Mouse (Mus musculus): ENCODE results near the gene Telo2.

The Telo2 gene

DNA sequence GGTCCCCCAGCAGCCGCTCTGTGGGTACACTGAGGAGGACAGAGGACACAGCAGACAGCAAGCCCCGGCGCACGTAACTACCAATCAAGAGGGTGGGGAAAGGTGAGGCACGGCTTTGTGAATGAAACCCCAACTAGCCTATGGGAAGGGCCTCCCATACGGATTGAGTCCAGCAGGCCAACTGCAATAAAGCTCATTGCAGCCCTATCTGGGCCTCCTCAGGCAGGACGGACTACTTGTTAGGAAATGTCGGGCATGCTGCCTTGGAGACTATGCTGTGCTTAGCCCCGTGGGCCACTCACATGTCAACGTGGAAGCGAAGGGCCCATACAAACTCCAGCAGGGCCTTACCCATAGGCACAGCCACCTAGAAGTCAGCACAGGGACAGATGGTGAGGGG is 14.4 kb downstream of the Telo2 start:
- no peak for DNase-seq (ENCODE audit: low spot score)

DNA sequence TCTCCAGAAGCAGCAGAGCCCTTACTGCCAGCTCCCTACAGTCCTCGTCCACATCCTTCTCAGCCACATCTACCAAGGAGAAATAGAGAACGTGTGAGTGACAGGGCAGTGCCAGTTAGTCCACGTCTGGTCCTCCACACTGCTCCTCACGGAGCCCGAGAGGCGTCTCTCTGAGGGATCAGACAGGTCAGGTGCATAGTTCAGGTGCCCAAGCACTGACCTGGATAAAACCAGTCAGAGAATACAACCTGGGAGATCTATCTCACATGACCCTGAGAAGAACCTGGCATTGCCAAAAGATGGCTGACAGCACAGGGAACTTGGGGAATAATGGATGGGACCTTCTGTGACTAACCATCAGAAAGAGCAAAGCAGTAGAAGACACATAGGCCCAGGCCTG is 15.7 kb downstream of the Telo2 start:
- no peak for DNase-seq (ENCODE audit: low spot score)

- no peak for DNase-seq (ENCODE audit: low spot score)
Observed at GRCm38 (mm10) chr17:25096221-25096620, 19.5 kb downstream of the Telo2 start.

- no peak for DNase-seq (ENCODE audit: low spot score)
Observed at GRCm38 (mm10) chr17:25090450-25090849, 25.3 kb downstream of the Telo2 start.

DNA sequence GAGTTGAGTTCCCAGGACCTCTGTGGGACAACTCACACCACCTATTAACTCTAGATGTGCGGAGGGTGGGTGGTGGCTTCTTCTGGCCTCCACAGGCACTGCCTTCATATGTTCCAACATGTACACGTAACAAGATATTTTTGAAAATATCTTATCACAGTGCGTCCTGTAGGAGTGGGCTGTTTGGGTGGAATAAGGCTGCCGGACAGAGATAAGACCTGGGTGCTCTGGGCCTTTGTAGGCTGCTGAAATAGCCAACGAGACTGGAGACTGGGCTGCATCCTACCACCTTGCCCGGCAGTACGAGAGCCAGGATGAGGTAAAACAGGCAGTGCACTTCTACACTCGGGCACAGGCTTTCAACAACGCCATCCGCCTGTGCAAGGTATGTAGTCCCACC is 26.6 kb downstream of the Telo2 start:
- DNase-seq (ENCODE audit: low spot score) = no peak

DNA sequence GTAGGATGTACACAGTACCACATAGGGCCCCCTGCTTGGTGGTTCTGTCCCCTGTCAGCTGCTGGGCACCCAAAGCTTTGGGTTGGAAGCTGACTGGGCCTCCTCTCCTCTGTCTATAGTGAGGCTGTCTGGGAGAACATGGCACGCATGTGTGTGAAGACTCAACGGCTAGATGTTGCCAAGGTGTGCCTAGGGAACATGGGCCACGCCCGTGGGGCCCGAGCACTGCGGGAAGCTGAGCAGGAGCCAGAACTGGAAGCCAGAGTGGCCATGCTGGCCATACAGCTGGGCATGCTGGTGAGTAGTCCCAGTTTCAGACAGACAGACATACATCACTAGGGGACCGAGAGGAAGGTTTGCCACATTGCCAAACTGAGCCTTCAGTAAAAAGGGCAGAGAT is 29.0 kb downstream of the Telo2 start:
- no peak for DNase-seq (ENCODE audit: low spot score)

- no peak for DNase-seq (ENCODE audit: low spot score)
Observed at GRCm38 (mm10) chr17:25084835-25085385, 30.9 kb downstream of the Telo2 start.

GRCm38 (mm10) chr17:25083444-25083931 is 32.3 kb downstream of the Telo2 start, which contains the start of gene Tmem204:
TSS of gene Tmem204 (minus strand) at chr17:25083591.
- peak; percentile 88 for DNase-seq (ENCODE audit: low spot score)

DNA sequence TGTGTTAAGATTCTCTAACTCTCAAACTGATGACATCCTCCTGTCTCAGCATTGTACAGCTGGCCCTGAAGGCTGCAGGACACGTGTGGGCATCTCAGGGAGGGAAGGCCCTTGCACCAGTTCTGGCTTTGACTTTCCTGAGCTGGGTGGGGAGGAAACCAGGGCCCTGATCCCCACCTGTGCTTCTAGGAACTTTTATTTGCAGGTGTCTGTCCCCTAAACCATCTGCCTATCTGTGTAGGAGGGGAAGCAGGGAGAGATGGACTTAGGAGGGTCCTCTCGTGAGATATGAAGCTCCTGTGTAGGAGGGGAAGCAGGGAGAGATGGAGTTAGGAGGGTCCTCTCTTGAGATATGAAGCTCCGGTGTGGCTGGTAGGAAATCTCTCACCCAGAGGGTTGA is 32.9 kb downstream of the Telo2 start:
- DNase-seq (ENCODE audit: low spot score) = no peak

DNA sequence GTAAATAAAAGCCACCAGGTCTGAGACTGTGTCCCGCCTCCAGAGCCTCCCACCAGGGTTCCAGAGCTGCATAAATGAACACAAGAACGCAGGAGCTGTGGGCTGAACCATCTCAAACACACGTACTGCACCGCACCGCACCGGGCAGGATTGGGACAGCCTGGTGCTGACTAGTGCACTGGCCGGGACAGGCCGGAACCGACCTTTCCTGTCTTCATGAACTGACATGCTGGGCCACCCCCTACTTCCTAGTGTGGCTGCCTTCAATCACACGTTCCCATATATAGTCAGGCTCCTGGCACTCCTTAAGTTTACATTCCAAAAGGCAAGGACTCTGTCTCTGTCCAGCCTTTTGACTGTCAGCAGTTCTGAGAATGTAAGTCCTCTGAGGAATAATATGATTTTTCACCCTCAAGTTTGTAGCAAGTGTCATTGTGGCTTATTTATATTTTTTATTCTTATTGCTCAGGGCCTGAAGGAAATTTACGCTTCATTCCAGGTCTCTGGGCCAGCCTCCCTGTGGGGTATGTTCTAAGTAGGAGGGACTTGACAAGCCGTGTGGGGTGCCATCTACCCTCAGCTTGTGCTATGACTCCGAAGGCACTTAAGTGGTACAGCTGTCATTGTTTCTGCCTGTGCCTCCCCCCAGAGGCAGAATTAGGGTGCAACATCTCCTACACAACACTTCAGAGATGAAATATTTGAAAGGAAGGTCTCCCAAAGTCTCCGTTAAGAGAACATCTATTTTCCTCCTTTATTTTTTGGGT is 33.5 kb downstream of the Telo2 start:
- DNase-seq (ENCODE audit: low spot score) = peak; percentile 22

GRCm38 (mm10) chr17:25080960-25081381 is 34.8 kb downstream of the Telo2 start:
- peak; percentile 26 for DNase-seq (ENCODE audit: low spot score)

DNA sequence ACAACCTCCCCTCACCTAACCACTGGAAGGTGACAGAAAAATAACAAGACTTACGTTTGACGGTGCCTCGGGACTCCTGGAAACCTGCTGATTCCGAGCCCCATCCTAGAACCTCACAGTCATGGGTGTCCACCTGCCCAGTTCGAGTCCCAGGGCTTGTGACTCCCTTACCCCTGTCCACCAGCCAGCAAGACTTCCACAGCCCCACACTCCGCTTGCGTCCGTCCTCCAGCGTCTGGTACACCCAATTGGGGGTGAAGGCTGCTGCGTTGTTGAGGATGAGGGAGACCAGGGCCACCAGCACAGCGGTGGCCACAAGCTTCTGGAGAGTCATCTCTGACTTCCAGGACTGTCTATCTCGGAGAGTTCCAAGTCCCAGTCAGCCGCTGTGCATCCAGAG is 35.6 kb downstream of the Telo2 start:
- no peak for DNase-seq (ENCODE audit: low spot score)

DNA sequence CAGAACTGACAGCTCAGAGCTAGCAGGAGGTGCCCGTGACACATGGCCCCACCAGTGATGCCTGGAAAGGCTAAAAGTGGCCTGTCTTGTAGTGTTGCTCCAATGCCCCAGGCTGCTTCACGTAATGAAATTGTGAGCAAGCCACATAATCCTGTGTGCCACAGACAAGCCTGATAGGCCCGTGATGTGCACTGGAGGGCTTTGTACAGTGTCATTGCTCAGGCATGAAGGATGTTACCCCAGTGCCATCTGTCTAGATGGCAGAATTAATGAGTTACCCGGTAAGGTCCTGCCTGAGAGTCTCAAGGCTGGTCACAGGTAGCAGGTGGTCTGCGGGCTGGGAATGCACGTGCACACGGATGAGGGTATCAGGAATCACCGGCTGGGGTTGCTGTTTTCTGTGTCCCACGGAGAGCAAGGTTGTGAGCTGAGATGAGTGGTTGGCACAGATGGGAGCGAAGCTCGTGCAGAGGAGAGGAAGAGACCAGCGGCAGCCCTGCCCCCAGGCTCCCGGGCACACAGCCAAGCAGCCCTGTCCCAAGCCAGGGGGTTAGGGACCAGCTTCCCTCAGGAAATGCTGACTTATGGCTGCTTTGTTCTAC is 37.9 kb downstream of the Telo2 start:
- no peak for DNase-seq (ENCODE audit: low spot score)

DNA sequence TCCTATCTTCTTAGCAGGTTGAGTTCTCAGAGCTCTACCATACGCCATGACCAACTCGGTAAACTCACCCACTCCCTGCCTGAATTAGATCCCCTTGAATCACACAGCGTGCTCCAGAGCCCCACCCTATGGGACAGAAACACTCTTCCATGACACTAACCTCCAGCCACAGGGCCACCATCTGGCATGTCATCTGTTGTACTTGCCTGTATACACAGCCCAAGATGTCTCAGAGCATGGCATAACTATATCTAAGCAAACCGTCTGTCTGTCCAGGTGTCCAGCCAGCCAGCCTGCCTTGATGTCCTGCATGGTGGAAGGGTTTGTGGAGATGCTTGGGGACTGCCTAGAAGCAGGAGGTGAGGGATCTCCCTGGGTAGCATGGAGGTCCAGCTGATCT is 38.9 kb downstream of the Telo2 start:
- DNase-seq (ENCODE audit: low spot score) = no peak

DNA sequence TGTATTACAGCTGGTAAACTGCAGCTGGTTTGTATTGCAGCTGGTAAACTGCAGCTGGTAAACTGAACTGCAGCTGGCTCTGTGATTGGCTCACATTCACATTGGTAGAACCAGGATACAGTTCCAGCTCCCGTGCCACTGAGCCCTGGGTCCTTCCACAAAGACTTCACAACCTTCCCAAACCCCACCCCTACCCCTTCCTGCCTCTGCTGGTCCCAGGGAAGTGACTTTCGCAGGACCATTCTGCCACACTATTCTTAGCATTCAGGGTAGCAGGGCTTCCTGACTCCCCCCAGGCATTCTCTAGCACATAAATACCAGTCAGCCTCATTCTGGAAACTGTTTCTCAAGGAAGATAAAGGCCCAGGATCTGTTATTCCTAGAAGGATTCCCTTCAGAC is 47.1 kb downstream of the Telo2 start:
- DNase-seq (ENCODE audit: low spot score) = no peak

DNA sequence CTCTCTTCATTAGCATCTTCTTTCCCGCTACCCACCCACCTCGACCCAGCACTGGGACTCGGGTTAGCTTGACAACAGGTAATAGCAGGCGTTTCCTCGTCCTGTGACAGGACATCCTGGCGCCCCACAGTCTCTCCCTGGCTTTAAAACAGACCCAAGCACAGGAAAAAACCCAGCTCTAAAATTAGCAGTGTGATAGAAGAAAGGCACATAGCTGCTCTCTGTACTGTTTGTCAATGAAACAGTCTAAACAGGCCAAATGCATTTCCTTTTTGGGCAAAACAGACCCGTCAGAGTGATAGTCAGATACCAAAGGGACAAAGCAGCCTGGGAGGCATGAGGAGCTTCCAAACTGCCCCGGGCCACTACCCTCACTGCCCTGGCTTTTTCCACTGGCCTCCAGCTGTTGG is 48.3 kb downstream of the Telo2 start:
- DNase-seq (ENCODE audit: low spot score) = no peak

GRCm38 (mm10) chr17:25066595-25066994 is 49.2 kb downstream of the Telo2 start:
- no peak for DNase-seq (ENCODE audit: low spot score)

- DNase-seq (ENCODE audit: low spot score) = no peak
Observed at GRCm38 (mm10) chr17:25065189-25065588, 50.6 kb downstream of the Telo2 start.

DNA sequence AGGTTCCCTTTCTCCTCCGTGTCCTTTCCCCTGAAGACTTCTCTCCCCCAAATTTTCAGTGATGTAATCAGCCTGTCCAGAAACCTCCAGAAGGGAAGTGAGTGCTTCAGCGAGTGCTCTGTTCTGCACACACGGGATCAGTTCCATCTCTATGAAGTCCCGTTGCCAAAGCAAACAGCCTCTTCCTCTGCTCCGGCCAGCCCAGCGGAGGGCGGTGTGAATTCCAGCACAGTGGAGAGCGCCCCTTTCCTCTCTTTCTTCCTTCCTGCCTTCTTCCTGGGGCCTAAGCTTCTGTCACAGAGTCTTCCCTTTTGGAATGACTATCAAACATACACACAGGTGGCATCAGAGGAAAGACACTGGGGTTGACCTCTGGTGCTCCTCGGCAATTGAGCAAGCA is 51.4 kb downstream of the Telo2 start:
- DNase-seq (ENCODE audit: low spot score) = no peak

GRCm38 (mm10) chr17:25063872-25064271 is 51.9 kb downstream of the Telo2 start:
- DNase-seq (ENCODE audit: low spot score) = no peak

- DNase-seq (ENCODE audit: low spot score) = no peak
Observed at GRCm38 (mm10) chr17:25063261-25063660, 52.5 kb downstream of the Telo2 start.

DNA sequence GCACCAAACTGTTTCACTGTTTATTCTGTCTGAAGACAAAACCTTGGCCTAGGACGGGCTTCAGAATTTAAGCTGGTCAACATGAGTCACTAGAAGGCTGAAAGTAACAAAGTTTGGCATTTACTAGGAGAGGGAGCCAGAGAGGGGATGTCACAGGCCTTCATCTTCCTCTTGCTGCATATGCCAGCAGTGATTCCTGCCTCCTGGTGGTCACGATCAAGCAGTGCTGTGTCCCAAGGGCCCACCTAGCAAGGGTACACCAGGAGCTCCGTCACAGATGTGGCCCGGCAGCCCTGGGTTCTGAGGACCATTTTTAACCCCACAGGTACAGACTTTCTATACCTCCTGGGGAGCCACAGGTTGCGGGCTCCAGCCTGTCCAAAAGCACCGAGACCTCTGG is 58.7 kb downstream of the Telo2 start:
- no peak for DNase-seq (ENCODE audit: low spot score)

DNA sequence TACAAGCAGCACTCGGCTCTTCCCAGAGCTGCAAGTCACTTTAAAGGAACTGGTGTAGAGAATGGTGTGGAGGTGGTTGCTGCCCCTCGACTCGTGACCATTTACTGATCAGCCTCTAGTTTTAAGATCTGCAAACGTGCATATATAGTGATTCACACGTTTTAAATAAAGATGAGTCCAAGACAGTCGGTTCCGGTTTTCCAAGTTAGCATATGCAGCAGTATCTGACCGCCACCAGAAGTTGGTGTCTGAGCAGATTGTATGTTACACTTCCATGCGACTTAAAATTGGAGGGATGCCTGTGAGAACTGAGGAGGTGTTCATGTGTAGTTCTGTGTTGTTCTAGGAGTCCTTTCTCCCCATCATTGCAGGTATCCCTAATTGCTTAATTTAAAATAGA is 62.5 kb downstream of the Telo2 start:
- DNase-seq (ENCODE audit: low spot score) = no peak
